Mouse (Mus musculus) erythroblast, adult 5-6 weeks (primary cell): ENCODE results near the gene Gm3336. TPM values are rescaled to one million over a fixed set of nuclear protein-coding genes. Genes with fewer than 3 reads are reported as not detected.

Experiments used
- ATAC-seq: replicated peaks from 2 replicates; pipeline ENCODE4 v1.8.0; 2016; ENCODE audit warnings: moderate number of reproducible peaks, mild to moderate bottlenecking, moderate TSS enrichment, inconsistent platforms; ENCODE audit not compliant: poor library complexity, low FRiP score, severe bottlenecking
- total RNA-seq, 2 experiments: library from RNA; stranded (forward) in 1 of 2; stranded (reverse) in 1 of 2; fragments of 150-400 nt in 1 of 2; fragments of 200-764, 138-1000 nt in 1 of 2; gene quantifications; 2 replicates each; pipeline versions ENCODE4 v1.2.3 to v1.2.4; 2015 to 2017; ENCODE audit warnings: low replicate concordance in 2 of 2

The Gm3336 gene
- not detected in 2 replicates for total RNA-seq (2015; ENCODE audit: low replicate concordance)
- not detected in 2 replicates for total RNA-seq (2017; ENCODE audit: low replicate concordance)

DNA sequence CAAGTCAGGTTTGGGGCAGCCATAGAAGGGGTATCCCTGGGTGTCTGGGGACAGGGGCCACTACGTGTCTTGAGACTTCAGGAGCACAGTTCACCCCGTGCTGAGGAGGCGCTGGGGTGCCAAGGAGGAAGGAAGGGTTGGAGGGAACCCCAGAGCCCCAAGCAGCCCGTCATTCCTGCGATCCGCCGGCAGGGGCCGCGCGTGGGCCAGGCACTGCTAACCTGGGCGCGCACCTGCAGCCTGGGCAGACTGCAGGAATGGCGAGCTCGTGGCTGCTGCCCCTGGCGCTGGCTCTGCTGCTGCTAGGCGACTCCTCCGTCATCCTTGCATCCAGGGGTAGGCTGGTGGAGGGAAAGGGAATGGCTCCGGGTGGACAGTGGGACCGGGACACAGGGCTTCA is at the start of gene Gm3336:
Gene Gm3336 (plus strand): TSS at position 247 of the 400 bp plus-strand sequence.
- ATAC-seq, result peak; percentile 74

DNA sequence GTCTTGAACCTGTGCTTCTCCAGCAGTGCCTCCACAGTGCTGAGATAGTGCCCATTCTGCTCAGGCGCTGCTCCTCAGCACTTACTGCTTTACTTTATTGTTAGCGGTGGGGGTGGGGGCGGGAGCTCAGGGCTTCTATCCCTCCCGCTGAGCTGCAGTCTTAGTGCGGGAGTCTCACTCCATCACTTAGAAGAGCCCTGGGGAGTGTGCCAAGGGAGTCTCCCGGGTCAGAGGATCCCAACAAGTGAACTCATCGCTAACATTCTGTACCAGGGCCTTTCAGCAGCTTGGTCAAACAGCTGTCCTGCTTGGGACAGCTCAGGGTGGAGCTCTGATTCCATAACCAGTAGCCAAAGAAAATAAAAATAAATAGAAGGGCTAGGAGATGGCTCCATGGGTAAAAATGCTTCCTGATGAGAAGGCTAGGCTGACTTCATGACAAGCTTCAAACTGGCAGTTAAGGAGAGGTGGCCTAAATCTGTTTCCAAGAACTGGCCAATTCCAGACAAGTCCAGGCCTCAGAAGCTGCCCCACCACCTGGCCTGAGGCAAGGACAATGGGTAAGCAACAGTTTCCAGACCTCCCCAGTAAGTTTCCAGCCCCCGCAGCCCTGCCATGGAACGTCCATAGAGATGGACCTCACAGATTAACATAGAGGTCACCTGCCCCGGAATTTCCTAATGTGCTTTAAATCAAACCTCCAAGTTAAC is 46.6 kb upstream of the Gm3336 start:
- ATAC-seq, result no peak

DNA sequence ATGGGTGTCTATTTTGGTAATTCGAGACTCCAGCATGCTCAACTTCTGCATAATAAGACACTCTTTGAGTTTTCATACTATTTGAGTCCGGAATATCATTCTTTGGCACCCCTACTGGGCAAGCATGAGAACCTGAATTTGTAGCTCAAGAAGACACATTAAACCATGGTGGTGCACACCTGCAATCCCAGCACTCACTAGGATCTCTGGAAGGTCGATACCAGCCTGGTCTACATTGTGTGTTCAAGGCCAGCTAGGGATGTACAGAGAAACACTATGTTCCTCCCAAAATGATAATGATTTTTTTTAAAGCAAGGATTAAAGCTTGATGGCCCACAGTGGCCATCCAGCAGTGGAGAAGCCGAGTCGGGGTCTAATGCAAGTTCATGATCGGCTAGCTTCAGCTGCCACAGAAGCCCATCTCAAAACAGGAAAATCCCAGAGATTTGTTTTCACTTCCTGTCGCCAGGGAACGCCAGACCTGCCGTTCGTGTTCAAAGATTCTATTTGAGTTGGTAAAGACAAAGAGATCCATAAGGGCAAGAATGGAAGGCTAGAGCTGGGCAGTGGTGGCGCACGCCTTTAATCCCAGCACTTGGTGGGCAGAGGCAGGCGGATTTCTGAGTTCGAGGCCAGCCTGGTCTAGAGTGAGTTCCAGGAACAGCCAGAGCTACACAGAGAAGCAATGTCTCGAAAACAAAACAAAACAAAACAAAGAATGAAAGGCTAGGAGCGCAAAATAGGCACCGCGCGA is 45.8 kb upstream of the Gm3336 start:
- ATAC-seq, result no peak

DNA sequence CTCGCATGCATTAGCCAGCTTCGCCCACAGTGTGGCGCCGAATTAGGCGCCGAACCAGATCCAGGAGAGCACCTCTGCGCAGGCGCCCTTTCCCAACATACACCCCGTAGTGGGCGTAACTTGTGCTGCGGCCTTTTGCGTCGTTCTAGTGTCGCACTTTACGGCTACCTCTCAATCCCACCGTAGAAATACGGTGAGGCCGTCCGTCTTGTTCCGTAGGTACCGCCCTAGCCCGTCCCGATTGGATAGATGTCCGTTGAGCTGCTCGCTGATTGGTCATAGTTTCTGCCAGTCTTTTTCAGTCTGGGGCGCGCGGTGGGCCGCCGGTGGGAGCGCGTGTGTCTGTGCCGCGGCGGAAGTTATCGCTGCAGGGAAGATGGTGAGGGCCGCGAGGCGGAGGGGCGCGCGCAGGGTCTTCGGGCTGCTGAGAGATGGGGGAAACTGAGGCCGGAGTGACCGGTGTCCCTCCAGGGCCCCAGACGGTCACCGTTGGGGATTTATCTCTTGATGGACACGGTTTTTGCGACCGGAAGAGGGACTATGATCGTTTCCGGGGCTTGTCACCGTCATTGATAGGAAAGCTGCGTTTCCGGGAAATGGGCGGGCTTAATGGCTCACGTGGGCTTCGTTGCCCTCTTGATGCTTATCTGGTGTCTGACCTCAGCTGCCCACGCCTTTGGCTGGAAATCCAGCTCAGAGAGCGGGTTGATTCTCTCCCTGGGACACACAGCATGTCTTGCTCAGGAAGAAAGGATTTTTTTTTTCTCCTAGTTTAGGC is 45.1 kb upstream of the Gm3336 start, which contains the start of gene Lsm4:
Gene Lsm4 (plus strand): TSS at position 170 of the 778 bp plus-strand sequence.
- peak; percentile 83 for ATAC-seq

DNA sequence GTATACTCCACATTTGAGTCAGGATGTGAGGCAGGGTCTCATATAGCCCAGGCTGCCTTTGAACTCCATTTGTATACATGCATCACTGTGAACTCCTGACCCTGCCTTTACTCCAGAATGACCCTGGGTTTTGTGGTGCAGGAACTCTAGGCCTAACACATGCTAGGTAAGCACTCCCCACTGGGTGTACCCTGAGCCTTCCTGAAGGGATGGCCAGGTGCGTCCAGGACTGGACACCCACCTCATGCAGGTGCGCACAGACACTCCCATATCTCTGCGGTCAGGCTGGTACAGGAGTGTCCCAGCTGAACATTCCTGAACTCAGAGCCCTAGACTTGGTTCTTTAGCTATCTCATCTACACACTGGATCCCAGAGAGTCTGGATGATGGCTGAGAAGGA is 44.2 kb upstream of the Gm3336 start:
- no peak for ATAC-seq

DNA sequence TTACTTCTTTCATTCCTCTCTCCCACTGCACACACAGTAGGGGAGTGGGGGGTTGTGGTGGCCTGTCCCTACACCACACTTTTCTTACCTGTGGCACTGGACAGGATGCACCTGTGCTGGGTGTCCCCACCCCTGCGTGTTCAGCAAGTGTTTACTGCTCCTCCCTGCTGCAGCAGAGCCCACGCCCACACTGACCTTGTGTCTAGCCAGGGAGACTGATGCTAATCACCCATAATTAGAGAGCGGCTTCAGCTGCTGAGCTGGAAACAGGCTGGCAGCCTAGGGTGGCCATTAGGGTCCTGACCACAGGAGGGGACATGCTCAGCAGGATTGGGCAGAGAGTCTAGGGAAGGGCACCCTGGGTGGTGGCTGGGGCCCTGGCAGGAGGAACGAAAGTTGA is 43.6 kb upstream of the Gm3336 start:
- peak; percentile 42 for ATAC-seq

DNA sequence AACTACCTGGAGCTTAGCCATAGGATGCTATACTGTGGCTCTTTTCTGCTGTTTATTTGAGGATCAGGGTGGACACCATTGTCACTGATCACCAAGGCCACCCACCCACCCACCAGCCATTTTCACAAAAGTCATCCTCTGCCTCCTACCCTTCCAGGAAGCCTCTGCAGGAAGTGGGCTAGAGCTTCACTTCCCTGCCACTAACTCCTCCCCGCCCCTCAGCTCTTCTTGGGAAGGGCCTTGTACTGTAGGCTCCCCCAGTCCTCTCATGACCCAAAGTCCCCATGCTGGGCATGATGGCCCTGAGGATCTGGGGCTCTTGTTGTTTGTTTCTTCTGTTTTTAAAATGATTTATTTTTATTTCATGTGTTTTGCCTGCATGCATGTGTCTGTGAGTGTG is 43.0 kb upstream of the Gm3336 start:
- ATAC-seq, result no peak

DNA sequence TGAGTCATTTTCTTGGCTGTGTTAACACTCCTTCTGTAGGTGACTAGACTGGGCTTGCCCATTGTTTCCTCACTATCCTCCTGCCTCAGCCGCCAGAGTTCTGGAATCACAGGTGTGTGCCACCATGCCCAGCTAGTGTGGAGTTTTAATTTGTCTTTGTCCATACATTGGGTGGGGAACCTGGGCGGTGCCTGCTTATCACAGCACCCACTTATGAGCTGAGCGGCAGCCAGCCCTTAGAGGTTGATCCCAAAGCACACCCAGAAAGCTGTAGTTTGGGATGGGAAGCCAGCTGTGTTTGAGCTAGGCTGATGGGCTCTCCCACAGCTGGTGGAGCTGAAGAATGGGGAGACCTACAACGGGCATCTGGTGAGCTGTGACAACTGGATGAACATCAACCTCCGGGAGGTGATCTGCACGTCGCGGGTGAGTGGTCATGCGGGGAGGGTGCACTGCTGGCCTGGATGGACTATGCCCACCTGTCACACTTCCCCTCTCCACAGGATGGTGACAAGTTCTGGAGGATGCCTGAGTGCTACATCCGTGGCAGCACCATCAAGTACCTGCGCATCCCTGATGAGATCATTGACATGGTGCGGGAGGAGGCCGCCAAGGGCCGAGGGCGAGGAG is 40.8 kb upstream of the Gm3336 start:
- no peak for ATAC-seq

DNA sequence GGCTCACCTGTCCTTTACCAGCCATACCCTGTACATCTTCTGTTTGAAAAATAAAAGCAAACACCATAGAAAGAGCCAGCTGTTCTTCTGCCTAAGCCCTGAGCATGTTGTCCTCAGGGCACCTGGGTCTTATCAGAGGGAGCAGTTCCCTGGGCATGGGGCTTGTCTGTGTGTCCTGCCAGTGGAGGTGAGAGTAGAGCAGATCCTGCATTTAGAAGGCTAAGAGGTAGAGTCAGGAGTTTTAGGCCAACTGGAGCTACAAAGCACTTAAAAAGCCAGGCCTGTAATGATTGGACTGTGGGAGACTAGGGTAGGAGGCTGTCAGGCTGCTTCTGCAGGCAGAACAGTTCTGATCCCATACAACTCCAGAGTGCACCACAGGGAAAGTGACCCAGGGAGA is 39.7 kb upstream of the Gm3336 start:
- no peak for ATAC-seq

DNA sequence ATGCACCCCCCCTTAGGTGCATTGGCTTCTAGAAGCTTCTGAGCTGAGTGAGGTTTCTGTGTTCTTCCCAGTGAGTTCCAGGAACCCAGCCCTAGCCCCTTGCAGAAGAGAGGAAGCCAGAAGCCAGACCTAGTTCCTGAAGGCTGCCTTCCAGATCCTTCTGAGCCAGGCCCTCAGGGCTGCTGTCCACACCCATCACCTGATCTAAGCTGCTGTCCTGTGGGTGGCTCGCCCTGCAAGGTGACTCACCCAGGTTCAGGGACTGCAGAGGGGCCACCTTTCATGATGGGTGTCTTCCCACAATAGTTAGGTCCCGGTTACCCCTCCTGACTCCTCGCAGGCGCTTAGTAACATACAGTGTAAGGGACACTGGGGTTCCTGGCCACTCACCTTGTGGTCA is 38.9 kb upstream of the Gm3336 start:
- no peak for ATAC-seq

DNA sequence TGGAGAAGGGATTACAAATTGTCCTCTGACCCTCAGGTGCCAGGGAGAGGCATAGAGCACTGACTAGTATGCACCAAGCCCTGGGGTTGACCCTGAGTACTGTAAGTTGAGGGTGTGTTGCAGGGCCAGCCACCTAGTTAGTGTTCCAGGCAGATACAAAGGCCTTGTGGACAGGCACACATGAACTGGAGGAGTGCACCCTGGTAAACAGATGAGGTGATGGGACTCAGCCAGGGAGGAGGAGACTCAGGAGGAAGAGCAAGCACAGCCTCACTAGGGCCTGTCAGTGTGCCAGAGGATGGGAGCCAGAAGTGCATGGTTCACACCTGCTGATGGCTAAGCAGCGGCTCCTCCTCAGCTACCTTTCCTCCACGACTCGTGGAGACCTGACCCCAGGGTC is 38.3 kb upstream of the Gm3336 start:
- no peak for ATAC-seq

DNA sequence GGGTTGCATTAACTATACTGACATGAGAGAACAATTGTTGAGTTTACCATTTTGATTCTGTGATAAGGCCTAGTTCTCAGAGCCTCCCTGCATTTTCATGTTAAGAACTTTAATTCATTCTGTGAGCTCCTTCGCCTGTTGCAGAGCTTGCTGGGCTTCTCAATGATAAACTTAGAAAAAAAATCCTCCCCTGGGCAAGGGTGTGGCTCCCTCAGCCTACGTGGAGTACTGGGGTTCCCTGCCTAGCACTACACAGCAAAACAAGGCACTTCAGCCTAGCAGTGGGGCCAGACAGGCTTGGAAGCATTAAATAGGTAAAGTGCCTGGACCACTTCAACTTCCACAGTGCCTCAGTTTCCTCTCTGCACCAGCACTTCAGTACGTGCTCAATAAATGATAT is 36.9 kb upstream of the Gm3336 start:
- no peak for ATAC-seq

DNA sequence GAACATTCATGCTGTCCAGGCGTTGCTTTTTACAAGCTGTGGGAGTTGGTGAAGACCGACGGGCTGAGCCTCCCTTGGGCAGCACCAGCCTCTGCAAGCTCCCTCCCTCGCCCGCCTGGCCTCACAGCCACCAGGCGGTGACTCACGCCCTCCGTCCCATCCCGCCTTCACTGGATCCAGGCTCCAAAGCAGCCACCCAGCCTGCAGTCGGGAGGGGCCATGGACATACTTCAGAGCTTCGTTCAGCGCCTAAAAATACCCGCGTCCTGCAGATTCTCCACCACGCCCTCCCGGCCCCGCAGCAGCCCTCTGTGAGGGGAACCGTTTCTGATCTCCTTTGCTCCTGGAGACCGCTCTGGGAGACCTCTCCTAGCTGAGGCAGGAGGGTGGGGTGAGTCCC is 36.1 kb upstream of the Gm3336 start:
- no peak for ATAC-seq

DNA sequence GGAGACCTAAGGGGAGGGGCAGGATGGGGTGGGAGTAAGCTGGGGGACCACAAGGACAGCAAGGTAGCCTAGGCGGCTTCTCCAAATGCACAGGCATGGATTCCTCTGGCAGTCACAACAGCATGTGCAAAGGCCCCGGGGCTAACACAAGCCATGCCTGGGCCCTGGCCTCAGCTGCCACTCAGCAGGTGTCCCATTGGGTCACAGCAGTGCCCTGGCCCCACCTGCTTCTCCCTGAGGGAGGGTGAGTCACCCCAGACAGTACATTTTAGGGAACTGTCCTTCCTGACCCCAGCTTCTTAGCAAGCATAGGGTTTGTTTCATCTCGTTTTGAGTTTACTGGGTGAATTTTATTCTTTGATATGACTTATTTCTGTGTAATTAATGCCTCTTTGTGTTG is 35.7 kb upstream of the Gm3336 start:
- no peak for ATAC-seq

DNA sequence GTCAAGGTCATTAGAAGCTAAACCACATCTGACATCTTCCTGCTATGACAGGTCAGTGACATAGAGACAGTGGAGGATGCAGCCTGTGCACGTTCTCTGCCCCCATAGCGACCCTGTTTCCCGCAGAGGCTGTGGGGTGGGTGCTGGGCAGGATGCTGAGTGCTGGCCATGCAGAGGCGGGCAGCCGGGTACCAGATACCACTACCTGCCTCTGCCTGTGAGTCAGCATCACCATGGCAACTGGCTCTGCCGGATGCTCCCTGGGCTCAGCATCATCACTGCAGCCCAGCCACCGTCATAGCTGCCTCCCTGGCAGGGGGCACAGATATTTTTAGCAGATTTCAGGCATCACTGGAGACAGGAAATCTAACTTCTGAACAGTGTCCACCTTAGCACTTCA is 34.1 kb upstream of the Gm3336 start:
- ATAC-seq, result no peak

DNA sequence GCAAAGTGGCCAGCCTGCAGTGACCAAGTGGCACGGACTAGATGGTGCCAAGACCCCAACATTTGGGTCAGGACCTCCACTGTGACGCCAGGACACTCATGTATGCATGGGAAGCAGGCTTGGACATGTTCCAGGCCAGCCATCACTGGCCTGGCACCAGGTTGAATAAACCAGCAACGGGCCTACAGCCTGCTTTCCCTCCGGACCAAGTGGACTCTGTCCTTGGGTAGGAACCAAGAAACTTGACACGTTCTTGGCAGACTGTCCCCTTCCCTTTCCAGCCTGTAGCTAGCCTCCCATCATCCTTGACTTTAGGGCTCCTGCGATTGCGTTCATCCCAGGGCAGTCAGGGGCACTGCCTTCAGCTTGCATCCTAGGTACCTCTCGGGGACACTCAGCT is 30.8 kb upstream of the Gm3336 start:
- ATAC-seq, result no peak

DNA sequence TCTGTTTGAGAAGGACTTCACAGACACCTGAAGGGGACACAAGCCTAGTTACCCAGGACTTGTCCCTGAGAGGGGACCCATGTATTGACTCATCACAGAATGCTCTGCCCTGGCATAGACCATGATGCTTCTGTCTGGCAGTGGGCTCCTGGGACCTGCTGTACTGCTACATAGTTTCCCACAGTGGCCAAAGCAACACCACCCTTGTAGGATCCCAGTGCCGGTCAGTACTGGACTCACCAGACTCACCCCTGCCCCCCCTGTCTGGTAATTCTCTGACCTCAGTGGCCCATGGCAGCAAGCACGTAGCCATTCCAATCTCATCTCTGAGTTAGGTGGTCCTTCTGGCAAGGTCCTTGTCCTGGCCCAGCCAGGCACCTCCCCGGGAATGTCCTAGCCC is 30.2 kb upstream of the Gm3336 start:
- no peak for ATAC-seq

DNA sequence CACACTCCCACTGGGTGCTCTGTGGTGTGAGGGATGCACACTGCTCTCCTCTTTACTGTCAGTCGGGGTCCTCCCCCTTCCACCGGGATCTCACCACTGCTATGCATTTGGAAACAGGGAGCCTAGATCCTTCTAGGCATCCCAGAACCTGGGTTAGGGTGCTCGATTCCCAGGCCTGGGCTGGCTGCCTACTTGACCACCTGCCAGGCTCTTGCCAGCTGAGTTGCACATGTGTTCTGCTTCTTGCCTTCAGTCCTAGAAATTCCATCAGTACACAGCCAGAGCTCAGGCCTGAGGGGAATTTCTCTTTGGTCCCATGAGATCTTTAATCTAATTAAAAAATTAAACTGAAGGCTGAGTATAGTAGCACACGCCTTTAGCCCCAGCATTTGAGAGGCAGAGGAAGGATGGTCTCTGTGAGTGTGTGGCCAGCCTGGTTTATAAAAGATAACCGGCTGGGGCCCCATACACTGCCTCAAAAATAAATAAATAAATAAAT is 28.4 kb upstream of the Gm3336 start:
- no peak for ATAC-seq

DNA sequence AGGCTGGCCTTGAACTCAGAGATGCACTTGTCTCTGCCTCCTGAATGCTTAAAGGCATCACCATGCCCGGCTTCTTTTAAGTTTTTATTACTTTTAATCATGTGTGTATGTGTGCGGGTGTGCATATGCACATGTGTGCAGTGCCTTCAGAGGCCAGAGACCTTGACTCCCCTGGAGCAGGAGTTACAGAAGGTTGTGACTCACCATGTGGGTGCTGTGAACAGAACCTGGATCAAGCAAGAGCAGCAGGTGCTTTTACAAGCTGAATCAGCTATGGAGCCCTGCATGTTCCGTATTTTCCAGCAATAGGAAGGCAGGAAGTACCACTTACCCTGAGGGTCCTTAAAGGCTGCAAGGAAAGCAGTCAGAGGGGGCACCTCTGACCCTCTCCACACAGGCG is 27.1 kb upstream of the Gm3336 start:
- ATAC-seq, result no peak

DNA sequence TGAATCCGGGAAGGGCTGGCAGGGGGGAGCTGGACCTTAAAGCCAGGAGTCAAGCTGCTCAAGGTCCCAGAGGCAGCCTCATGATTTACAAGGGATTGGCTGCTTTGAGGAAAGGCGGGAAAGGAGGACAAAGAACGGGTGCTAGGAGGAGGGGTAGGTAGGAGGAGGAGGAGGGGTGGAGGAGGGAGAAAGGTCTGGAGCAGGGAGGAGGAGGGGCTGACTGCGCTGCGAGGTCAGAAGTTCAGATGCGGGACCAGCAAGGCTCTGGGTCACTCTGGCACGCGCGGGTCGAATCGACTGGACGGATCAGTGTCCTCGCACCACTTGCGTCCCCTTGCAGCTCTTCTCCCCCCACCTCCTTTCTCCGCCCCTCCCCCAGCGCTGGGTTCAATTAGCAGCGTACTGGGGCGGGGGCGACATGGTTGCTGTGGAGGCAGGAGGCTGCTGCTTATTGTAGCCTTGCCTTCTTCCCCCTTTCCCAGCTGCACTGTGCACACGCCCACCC is 26.6 kb upstream of the Gm3336 start:
- no peak for ATAC-seq
